Mouse (Mus musculus) heart, postnatal 0 days (tissue): Measurements from ENCODE around the gene Mafk. TPM values are rescaled to one million over a fixed set of nuclear protein-coding genes. Genes with fewer than 3 reads are reported as not detected.

Source experiments
- ATAC-seq: fragments of 200-750 bp; cut with Nextera tagmentation; 2 replicates; pipeline ENCODE4 v1.8.0; 2017; ENCODE audit warnings: low read depth, moderate number of reproducible peaks, moderate library complexity; ENCODE audit not compliant: insufficient read depth
- DNase-seq: peaks from one replicate; pipeline ENCODE4 v3.0.0-alpha.2; 2016; ENCODE audit warnings: low spot score
- H3K27ac ChIP-seq: fragments of 300-500 bp; sonication (generic); 2 replicates; pipeline ENCODE4 v1.5.1; 2014; ENCODE audit warnings: low read depth, mild to moderate bottlenecking
- H3K27me3 ChIP-seq: fragments of 300-500 bp; sonication (generic); 2 replicates; pipeline ENCODE4 v1.6.1; 2014; ENCODE audit warnings: low read length, mixed read lengths; ENCODE audit not compliant: control insufficient read depth, insufficient read depth
- H3K36me3 ChIP-seq: fragments of 300-500 bp; sonication (generic); replicated peaks from 2 replicates; pipeline ENCODE4 v1.6.1; 2014; ENCODE audit warnings: low read length, mixed read lengths; ENCODE audit not compliant: control insufficient read depth, insufficient read depth
- H3K4me1 ChIP-seq: fragments of 300-500 bp; sonication (generic); 2 replicates; pipeline ENCODE4 v1.6.1; 2014; ENCODE audit warnings: antibody characterized with exemption; ENCODE audit not compliant: control insufficient read depth, insufficient read depth
- H3K4me2 ChIP-seq: fragments of 300-500 bp; sonication (generic); 2 replicates; pipeline ENCODE4 v1.6.1; 2014; ENCODE audit warnings: low read depth, mild to moderate bottlenecking, low read length, moderate library complexity
- H3K4me3 ChIP-seq: fragments of 300-500 bp; sonication (generic); 2 replicates; pipeline ENCODE4 v1.5.1; 2014; ENCODE audit warnings: low read depth, low read length
- H3K9ac ChIP-seq: fragments of 300-500 bp; sonication (generic); replicated peaks from 2 replicates; pipeline ENCODE4 v1.6.1; 2014; ENCODE audit warnings: low read depth, low read length, mixed read lengths
- H3K9me3 ChIP-seq: fragments of 300-500 bp; sonication (generic); replicated peaks from 2 replicates; pipeline ENCODE4 v1.6.1; 2016; ENCODE audit warnings: low read length; ENCODE audit not compliant: control insufficient read depth
- CTCF ChIP-seq: IDR thresholded peaks from 2 replicates; pipeline ENCODE4 v1.5.1; 2016; ENCODE audit warnings: antibody characterized with exemption, control low read depth, low read depth
- EP300 ChIP-seq: IDR thresholded peaks from 2 replicates; pipeline ENCODE4 v1.6.1; 2016; ENCODE audit warnings: antibody characterized with exemption, low read depth
- WGBS: fragments of 180-500 bp; shearing (Covaris S2); extraction: QIAGEN DNeasy Blood & Tissue Kit; methylation state at CpG from one replicate; pipeline ENCODE4 v1.1.7; 2014; 5-methylcytosine and 5-hydroxymethylcytosine counted together
- polyA plus RNA-seq: library from polyadenylated mRNA; unstranded; fragments of >200 nt; fragmentation: Nextera tagmentation; extraction: Ambion mirVana; gene quantifications from 2 replicates; pipeline ENCODE4 v1.2.1, GENCODE M21; 2015
- total RNA-seq: library from RNA; depleted of rRNA; stranded (reverse); fragments of >200 nt; gene quantifications from 2 replicates; pipeline ENCODE4 v1.2.3, GENCODE M21; 2014; ENCODE audit warnings: low replicate concordance

The Mafk gene
- total and polyA plus RNA-seq, 2 experiments from 2014 or later, result 16.7 to 41.2 TPM

- peaks cover 63% of the 10 kb centered on the region for H3K4me1 ChIP-seq
- DNase-seq (peak; percentile 97), ATAC-seq (peak; percentile 82)
- peaks cover 29% of the 10 kb centered on the region for H3K36me3 ChIP-seq
- no peaks in the 10 kb centered on the region for H3K27me3 ChIP-seq
- no peaks in the 10 kb centered on the region for H3K9me3 ChIP-seq
- TF ChIP-seq EP300 (peak; percentile 93), CTCF (no peak)
- WGBS, result 5% methylated on average over 13 of the region's 13 CpGs
- H3K4me3 ChIP-seq, result peak overlapping the region; percentile 33
- peak overlapping the region; percentile 97 for H3K27ac ChIP-seq
- H3K4me2 ChIP-seq, result peak overlapping the region; percentile 66
- peak overlapping the region; percentile 64 for H3K9ac ChIP-seq
Observed at GRCm38 (mm10) chr5:139796900-139797299, 5.6 kb downstream of the Mafk start.

- TF ChIP-seq EP300 (no peak), CTCF (no peak)
- DNase-seq (peak; percentile 88), ATAC-seq (peak; percentile 60)
- 18% methylated on average over 11 of the region's 11 CpGs for WGBS
- peak overlapping the region; percentile 33 for H3K4me3 ChIP-seq
- peaks cover 58% of the 10 kb centered on the region for H3K4me1 ChIP-seq
- H3K36me3 ChIP-seq, result peaks cover 35% of the 10 kb centered on the region
- H3K9me3 ChIP-seq, result no peaks in the 10 kb centered on the region
- H3K27ac ChIP-seq, result peak overlapping the region; percentile 97
- peak overlapping the region; percentile 38; the same call in 1 of the 2 replicates for H3K9ac ChIP-seq
- peak overlapping the region; percentile 66 for H3K4me2 ChIP-seq
- no peaks in the 10 kb centered on the region for H3K27me3 ChIP-seq
Observed at GRCm38 (mm10) chr5:139797473-139798167, 6.3 kb downstream of the Mafk start.

GRCm38 (mm10) chr5:139798168-139798900, 7.0 kb downstream of the Mafk start:
- WGBS, result 29% methylated on average over 12 of the region's 12 CpGs
- Histone ChIP-seq H3K9ac (peak overlapping the region; percentile 38; the same call in 1 of the 2 replicates), H3K4me1 (peaks cover 55% of the 10 kb centered on the region), H3K27me3 (no peaks in the 10 kb centered on the region), H3K27ac (peak overlapping the region; percentile 97), H3K4me3 (peak overlapping the region; percentile 18; the same call in 1 of the 2 replicates), H3K36me3 (peaks cover 36% of the 10 kb centered on the region), H3K9me3 (no peaks in the 10 kb centered on the region), H3K4me2 (peak overlapping the region; percentile 66)
- DNase-seq, result no peak
- TF ChIP-seq CTCF, result no peak
- no peak for TF ChIP-seq EP300
- ATAC-seq, result peak; percentile 11; the same call in 1 of the 2 replicates

- TF ChIP-seq EP300, result no peak
- no peak for TF ChIP-seq CTCF
- ATAC-seq (no peak), DNase-seq (no peak)
- no peaks in the 10 kb centered on the region for H3K27me3 ChIP-seq
- 88% methylated on average over 9 of the region's 9 CpGs for WGBS
- H3K4me3 ChIP-seq, result no peak overlapping the region
- no peaks in the 10 kb centered on the region for H3K9me3 ChIP-seq
- H3K4me1 ChIP-seq, result peaks cover 53% of the 10 kb centered on the region
- H3K4me2 ChIP-seq, result no peak overlapping the region; the same call in 1 of the 2 replicates
- peaks cover 36% of the 10 kb centered on the region for H3K36me3 ChIP-seq
- H3K9ac ChIP-seq, result no peak overlapping the region
- 0 out of 2 replicates have a peak overlapping the region, but pooled peaks have one; percentile 97 for H3K27ac ChIP-seq
Observed at GRCm38 (mm10) chr5:139799041-139799440, 7.7 kb downstream of the Mafk start.

- no peak overlapping the region for H3K27ac ChIP-seq
- 87% methylated on average over 33 of the region's 33 CpGs for WGBS
- no peak overlapping the region for H3K9ac ChIP-seq
- H3K4me3 ChIP-seq, result no peak overlapping the region
- peaks cover 48% of the 10 kb centered on the region for H3K4me1 ChIP-seq
- ATAC-seq (no peak), DNase-seq (no peak)
- peaks cover 36% of the 10 kb centered on the region for H3K36me3 ChIP-seq
- TF ChIP-seq EP300, result no peak
- no peak for TF ChIP-seq CTCF
- H3K9me3 ChIP-seq, result no peaks in the 10 kb centered on the region
- no peak overlapping the region for H3K4me2 ChIP-seq
- H3K27me3 ChIP-seq, result no peaks in the 10 kb centered on the region
Observed at GRCm38 (mm10) chr5:139799801-139800590, 8.7 kb downstream of the Mafk start.
